Mouse (Mus musculus) heart, postnatal 25 days (tissue): Measurements from ENCODE around the gene Tcf12. TPM values are rescaled to one million over a fixed set of nuclear protein-coding genes. Genes with fewer than 3 reads are reported as not detected.

Source experiments
- DNase-seq: peaks from one replicate; pipeline ENCODE4 v3.0.0; 2022; ENCODE audit warnings: low spot score
- intact Hi-C: fragments of 180-260 bp; cut with DNase I; formaldehyde crosslinking; loops from one replicate; pipeline ENCODE4 v1.15.1; 2025
- total RNA-seq, 2 experiments: library from RNA; stranded (reverse); gene quantifications; 2 replicates each; pipeline ENCODE4 v1.2.3; 2021

Tcf12 gene
- total RNA-seq, result 10 to 100 TPM; 30.5 to 38.1 TPM

GRCm38 (mm10) chr9:72111622-72112550 lies at the start of gene Tcf12:
Tcf12 (minus strand) TSS chr9:72111871.
- intact Hi-C loops, result loop anchor here (1.0 to 5.0 kb wide), 6 partner anchors 21 to 280 kb away; no protein-coding TSS in a partner anchor

GRCm38 (mm10) chr9:72158392-72158791 lies 46.7 kb upstream of the Tcf12 start:
- intact Hi-C loops, result no loop called here
- no peak for DNase-seq

More at GRCm38 (mm10) chr9:72111622-72112550, at the start of gene Tcf12:
- DNase-seq, result peak; percentile 78

- intact Hi-C loops, result no loop called here
- no peak for DNase-seq
Observed at GRCm38 (mm10) chr9:72157091-72157490, 45.4 kb upstream of the Tcf12 start.

DNA sequence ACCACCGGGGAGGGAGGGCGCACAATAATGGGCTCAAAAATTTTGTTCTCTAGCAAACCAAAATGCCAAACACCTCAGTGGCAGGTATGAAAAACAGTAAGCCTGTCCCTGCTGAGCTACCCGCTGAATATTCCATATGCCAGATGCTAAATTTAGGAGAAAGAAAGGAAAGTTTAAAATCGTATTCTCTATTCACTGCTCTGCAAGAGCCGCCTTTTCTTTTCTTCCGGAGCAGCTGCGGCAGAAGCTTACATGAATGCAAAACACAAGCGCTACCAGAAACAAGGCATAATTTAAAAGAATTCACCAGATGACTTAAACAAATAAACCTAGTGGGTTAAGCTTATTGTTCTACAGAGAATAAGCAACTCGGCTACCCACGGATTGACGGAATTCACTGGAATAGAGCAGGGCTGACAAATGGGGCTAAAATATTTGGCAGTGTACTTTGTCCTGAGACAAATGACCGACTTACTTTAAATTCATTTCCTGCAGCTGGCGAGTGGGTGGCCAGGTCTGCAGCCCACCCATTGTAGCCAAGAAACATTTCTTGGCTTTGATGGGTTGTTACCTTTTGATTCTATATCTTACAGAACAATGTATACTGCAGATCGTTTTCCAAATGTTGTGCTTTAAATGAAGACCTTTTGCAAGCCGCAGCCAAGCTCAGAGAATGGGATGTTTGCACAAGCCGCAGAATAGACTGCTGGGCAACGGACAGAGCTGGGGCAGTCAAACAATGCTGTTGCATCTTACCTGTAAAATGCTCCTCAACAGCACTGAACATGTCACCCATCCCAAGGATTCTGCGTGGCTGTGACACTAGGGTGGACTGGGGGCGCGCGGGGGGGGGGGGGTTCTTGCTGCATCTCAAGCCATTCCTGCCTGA lies 43.8 kb upstream of the Tcf12 start:
- no peak for DNase-seq
- intact Hi-C loops, result no loop called here

GRCm38 (mm10) chr9:72144148-72144547 lies 32.5 kb upstream of the Tcf12 start:
- no peak for DNase-seq
- intact Hi-C loops, result no loop called here

- intact Hi-C loops, result no loop called here
- DNase-seq, result no peak
Observed at GRCm38 (mm10) chr9:72137899-72138298, 26.2 kb upstream of the Tcf12 start.

- intact Hi-C loops, result loop anchor here (1.0 to 2.0 kb wide), 3 partner anchors 23 to 58 kb away; partner anchors contain the start of gene Tcf12
- no peak for DNase-seq
Observed at GRCm38 (mm10) chr9:72133772-72134245, 22.1 kb upstream of the Tcf12 start.

DNA sequence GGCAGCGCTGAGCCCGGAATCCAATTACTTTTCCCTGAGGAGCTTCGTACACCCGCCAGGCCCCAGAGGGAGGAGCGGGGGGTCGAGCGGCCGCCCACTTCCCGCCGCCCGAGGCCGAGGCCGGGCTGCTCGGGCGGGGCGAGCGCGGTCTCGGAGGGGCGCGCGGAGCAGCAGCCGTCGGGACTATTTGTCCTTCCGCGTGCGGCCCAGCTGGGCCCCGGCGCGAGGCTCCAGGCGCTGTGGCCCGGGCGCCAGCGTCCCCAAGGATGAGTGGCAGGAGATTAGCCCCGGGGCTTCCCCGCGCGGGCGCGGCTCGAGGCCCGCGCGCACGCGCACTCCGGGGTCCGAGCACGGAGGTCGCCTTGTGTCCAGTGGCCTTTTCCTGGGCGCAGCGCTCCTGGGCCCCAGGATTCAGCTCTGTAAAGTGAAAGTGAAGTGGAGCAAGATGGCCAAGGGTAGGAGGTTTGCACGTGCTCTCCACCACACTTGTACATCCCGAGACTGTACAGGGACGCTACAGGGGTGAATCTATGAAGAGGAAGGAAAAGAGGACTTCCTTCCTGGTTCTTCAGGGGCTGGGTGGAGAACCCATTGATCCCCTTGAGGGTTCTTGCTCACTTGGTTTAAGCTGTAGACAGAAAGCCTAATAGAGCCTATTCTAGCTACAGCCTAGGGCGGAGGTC lies 21.6 kb upstream of the Tcf12 start:
- DNase-seq, result peak; percentile 87
- intact Hi-C loops, result loop anchor here (1.0 kb wide), 2 partner anchors 22 to 59 kb away; partner anchors contain the start of gene Tcf12

- intact Hi-C loops, result loop anchor here (1.0 kb wide), 2 partner anchors 21 to 60 kb away; partner anchors contain the start of gene Tcf12
- DNase-seq, result no peak
Observed at GRCm38 (mm10) chr9:72132728-72133088, 21.0 kb upstream of the Tcf12 start.

- intact Hi-C loops, result no loop called here
- DNase-seq, result no peak
Observed at GRCm38 (mm10) chr9:72129884-72130283, 18.2 kb upstream of the Tcf12 start.

GRCm38 (mm10) chr9:72125442-72125841 lies 13.8 kb upstream of the Tcf12 start:
- intact Hi-C loops, result no loop called here
- DNase-seq, result no peak

GRCm38 (mm10) chr9:72118490-72118889 lies 6.8 kb upstream of the Tcf12 start:
- intact Hi-C loops, result no loop called here
- DNase-seq, result no peak

DNA sequence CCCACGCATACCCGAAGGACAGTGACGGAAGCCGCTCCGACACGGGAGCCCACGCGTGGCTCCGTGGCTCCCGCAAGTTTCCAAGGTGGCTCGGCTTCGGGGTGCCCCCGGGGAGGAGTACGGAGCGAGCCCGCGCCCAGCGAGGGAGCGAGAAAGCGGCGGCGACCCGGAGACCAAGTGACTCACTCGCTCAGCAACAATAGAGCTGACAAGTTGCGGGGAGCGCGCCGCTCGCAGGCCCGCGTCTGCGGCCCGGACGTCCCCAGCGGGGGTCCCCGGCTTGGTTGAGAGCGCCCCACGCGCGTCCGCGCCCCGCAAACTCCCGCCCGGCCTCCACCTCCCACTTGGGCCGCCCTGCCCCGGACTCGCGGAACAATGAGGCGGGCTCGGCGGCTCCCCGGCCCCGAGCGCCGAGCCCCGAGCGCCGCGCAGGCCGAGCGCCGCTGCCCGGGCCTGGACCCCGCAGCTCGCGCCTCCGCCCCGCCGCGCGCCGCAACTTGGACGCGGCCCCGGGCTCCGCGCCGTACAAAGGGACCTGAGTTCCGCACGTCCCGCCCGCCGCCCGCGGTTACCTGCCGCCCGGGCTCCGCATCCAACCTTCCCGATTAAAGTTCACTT lies 558 bp downstream of the Tcf12 start:
- DNase-seq, result peak; percentile 21
- intact Hi-C loops, result loop anchor here (1.0 to 5.0 kb wide), 5 partner anchors 22 to 279 kb away; no protein-coding TSS in a partner anchor

GRCm38 (mm10) chr9:72110627-72111003 lies 1.1 kb downstream of the Tcf12 start:
- intact Hi-C loops, result loop anchor here (1.0 to 5.0 kb wide), 5 partner anchors 23 to 278 kb away; no protein-coding TSS in a partner anchor
- peak; percentile 17 for DNase-seq

GRCm38 (mm10) chr9:72103471-72103870 lies 8.2 kb downstream of the Tcf12 start:
- intact Hi-C loops, result no loop called here
- no peak for DNase-seq

DNA sequence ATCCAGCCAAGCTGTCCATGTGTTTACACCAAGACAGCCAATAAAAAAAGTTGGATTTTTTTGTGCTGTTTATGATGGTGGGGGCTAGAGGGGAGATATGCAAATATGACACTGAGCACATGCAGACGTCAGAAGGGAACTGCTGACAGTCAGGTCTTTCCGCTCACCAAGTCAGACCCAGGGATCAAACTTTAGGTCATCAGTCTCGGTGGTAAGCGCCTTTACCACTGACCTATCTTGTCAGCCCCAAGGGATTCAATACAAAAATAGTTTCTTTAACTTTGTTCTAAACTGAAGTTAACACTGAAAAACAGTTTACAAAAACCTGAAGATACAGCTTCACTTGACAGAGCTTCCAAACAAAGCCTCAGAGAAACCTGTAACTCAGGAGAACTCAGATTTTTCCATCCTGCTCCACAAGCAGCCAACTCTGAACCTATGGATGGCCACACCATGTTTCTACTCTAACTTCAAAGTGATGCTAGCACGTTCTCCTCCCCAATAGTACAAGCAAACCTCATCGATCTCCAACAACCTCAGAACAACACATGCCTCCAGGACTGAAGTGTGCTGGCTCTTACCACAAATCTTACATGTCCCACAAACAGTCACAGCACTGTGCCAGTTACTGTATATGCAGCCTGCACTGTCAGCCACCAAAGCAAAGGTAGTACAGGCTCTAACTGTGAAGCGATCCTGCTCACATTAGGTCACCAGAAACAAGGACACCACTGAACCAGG lies 11.6 kb downstream of the Tcf12 start:
- no peak for DNase-seq
- intact Hi-C loops, result no loop called here

DNA sequence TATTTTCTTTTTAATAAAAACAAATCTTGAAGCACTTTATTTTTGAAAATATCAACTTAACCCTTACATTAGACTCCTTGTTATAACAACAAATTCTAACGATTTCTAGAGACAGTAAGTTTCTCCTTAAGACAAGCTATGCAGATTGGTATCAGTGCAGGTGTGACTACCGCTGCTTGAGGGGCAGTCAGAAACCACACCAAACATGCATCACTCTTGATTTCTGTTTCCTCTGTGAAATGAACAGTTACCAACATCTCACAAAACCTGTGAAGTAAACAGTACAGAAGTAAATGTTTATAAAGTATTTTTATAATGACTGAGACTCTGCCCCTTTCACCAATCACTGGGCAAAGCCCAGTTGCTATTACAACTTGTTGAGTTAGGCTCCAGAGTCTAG lies 13.6 kb downstream of the Tcf12 start:
- intact Hi-C loops, result no loop called here
- no peak for DNase-seq

GRCm38 (mm10) chr9:72097083-72097482 lies 14.6 kb downstream of the Tcf12 start:
- no peak for DNase-seq
- intact Hi-C loops, result no loop called here
